In the genomic region with DNA sequence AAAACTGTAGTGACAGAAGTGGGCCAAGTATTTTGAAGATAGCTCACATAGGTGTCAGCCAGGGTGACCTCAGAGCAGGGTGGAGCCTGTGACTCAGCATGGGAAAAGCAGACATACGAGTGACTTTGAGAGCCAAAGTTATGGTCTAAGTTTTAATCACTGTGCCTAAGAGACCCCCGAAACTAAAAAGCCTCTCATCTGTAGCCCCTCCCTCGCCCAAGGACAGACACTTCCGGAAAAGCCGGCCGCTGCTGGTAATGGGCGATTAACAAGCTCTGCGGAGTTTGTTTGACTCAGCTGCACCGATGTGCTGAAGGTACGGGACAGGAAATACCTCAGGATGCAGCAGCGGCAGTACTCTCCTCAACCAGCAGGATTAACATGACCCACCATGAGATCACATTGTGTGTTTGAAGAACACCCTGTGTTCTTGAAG, we compare ENCODE assay signal across 9 mouse cellular contexts.
DNase-seq lines count a peak whose midpoint lies in the region; ATAC-seq lines count a peak whose summit lies in the region.
"Had no signal": no experiment of that assay in that cellular context is flagged by ENCODE, and none has a peak within 500 bp of the region (broad histone marks: within the 10 kb centered on the region; RNA-seq: fewer than 3 reads in every experiment).

No protein-coding gene starts in this region.

- peak; percentile 40 for DNase-seq in cerebellum, adult 9-10 months
- no peak for DNase-seq in cerebellum, postnatal 10 days
- DNase-seq in CD4-positive, CD25-positive, alpha-beta regulatory T cell, adult 2 months (ENCODE audit: low read depth, low spot score) = peak; percentile 84
- DNase-seq in heart, adult 9 months (ENCODE audit: low spot score in 2 of 2) = peak; percentile 29 to 34
- DNase-seq in thymus, postnatal 4 days = peak; percentile 71
- DNase-seq in right cerebral cortex, postnatal 14 days = no peak
- DNase-seq in left cerebral cortex, postnatal 25 days (ENCODE audit: low spot score in 2 of 2) = no peak

- H3K4me2 ChIP-seq in lung, embryonic 15.5 days = peak overlapping the region; percentile 20; the same call in 1 of the 2 replicates

- no peak overlapping the region for H3K4me3 ChIP-seq in lung, embryonic 15.5 days

- no peak for ATAC-seq in lung, embryonic 15.5 days (ENCODE audit: borderline replicate concordance, extremely low read depth, low FRiP score, low TSS enrichment)

- H3K9ac ChIP-seq in lung, embryonic 15.5 days = no peak overlapping the region

- intact Hi-C loops in left cerebral cortex, postnatal 25 days (cut with DNase I) = loop anchor here (5.0 kb wide), 2 partner anchors 69 to 379 kb away; no protein-coding TSS in a partner anchor

- peaks cover 18% of the 10 kb centered on the region for H3K4me1 ChIP-seq in lung, embryonic 15.5 days

- WGBS in lung, embryonic 15.5 days = 60% methylated on average over 11 of the region's 11 CpGs

- no peaks in the 10 kb centered on the region for H3K36me3 ChIP-seq in lung, embryonic 15.5 days
- H3K36me3 ChIP-seq: G1E had no signal

- H3K9me3 ChIP-seq in lung, embryonic 15.5 days = no peaks in the 10 kb centered on the region
- H3K9me3 ChIP-seq: G1E had no signal

- no peaks in the 10 kb centered on the region for H3K27me3 ChIP-seq in lung, embryonic 15.5 days

- H3K27ac ChIP-seq in lung, embryonic 15.5 days = peak overlapping the region; percentile 8; the same call in 1 of the 2 replicates

Comparison
In these comparisons a context has a peak if more than half of its experiments do, and no peak if none do; other contexts are left out.
1. DNase-seq: peak in cerebellum, adult 9-10 months (single experiment), CD4-positive, CD25-positive, alpha-beta regulatory T cell, adult 2 months (single experiment), heart, adult 9 months (2 of 2) and thymus, postnatal 4 days (single experiment); none in cerebellum, postnatal 10 days (0 of 2), right cerebral cortex, postnatal 14 days (single experiment) and left cerebral cortex, postnatal 25 days (0 of 2).